8 mouse cellular contexts compared by ENCODE assay signal in the genomic region with DNA sequence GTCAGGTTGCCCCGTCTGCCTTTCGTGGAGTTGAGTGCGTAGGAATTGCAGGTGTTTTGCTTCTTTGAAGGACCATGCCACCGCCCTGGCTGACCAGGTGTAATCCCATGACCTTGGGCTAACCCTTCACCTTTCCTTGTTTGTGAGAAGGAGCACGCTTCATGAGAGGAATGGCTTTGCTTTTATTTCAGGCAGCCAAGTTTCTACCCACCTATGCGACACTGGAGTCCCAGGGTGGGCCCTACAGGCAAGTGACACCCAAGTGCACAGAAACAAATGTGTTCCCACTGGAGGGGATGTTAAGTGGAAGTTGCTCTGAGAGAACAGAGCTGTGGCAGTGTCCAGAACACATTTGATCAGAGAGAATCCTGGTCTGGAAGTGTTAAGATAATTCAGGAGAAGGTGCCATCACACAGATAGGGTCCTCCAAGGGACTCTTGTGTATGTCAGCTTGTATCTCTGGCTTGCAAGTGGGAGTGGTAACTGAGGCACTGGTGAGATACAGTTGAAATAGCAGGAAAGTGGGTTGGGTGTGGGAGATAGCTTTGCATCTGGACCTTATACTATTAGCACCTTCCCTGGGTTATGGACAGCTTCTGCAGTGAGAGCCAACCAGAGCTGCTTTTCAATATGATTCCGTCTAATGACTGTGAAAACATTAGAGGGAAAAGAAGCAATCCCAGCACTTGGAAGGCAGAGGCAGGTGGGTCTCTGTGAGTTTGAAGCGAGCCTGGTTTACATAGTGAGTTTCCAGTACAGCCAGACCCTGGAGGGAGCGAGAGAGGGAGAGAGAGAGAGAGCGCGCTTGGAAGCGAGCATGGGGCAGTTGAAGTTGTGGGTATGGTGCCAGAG. TPM values are rescaled to one million over a fixed set of nuclear protein-coding genes. Genes with fewer than 3 reads are reported as not detected.
DNase-seq lines count a peak whose midpoint lies in the region; ATAC-seq and TF ChIP-seq lines count a peak whose summit lies in the region.
"Had no signal": no experiment of that assay in that cellular context is flagged by ENCODE, and none has a peak within 500 bp of the region (broad histone marks: within the 10 kb centered on the region; RNA-seq: fewer than 3 reads in every experiment).

No protein-coding gene starts in this region.

- no peak overlapping the region for H3K27ac ChIP-seq in hindbrain, embryonic 15.5 days (replicated peaks)

- peak overlapping the region; percentile 83 for H3K4me3 ChIP-seq in G1E (ENCODE audit: low read depth, low read length)
- H3K4me3 ChIP-seq in hindbrain, embryonic 15.5 days: peak overlapping the region; percentile 97
- peak overlapping the region; percentile 96 for H3K4me3 ChIP-seq in megakaryocyte, embryonic 14.5 days (replicated peaks)

- H3K27me3 ChIP-seq in G1E (ENCODE audit: insufficient read depth, low read length): no peaks in the 10 kb centered on the region
- H3K27me3 ChIP-seq in hindbrain, embryonic 15.5 days: no peaks in the 10 kb centered on the region
- H3K27me3 ChIP-seq in megakaryocyte, embryonic 14.5 days (replicated peaks): no peaks in the 10 kb centered on the region

- H3K9me3 ChIP-seq in G1E (replicated peaks): no peaks in the 10 kb centered on the region
- H3K9me3 ChIP-seq in hindbrain, embryonic 15.5 days: no peaks in the 10 kb centered on the region
- H3K9me3 ChIP-seq in megakaryocyte, embryonic 14.5 days: no peaks in the 10 kb centered on the region

- peak overlapping the region; percentile 90 for H3K4me2 ChIP-seq in hindbrain, embryonic 15.5 days

- peaks cover 42% of the 10 kb centered on the region for H3K36me3 ChIP-seq in G1E (replicated peaks)
- H3K36me3 ChIP-seq in hindbrain, embryonic 15.5 days: peaks cover 19% of the 10 kb centered on the region
- H3K36me3 ChIP-seq in megakaryocyte, embryonic 14.5 days (replicated peaks; ENCODE audit: low read length): peaks cover 32% of the 10 kb centered on the region

- peaks cover 34% of the 10 kb centered on the region for H3K4me1 ChIP-seq in G1E (ENCODE audit: insufficient read depth, low read depth, low read length)
- peaks cover 23% of the 10 kb centered on the region for H3K4me1 ChIP-seq in hindbrain, embryonic 15.5 days (replicated peaks)
- H3K4me1 ChIP-seq in megakaryocyte, embryonic 14.5 days: peaks cover 46% of the 10 kb centered on the region

- ATAC-seq in G1E (ENCODE audit: extremely low read depth, insufficient number of reproducible peaks, low FRiP score, poor library complexity, severe bottlenecking): no peak
- no peak for ATAC-seq in hindbrain, embryonic 15.5 days (ENCODE audit: low FRiP score, low read depth)

- no peak for TF ChIP-seq CTCF in G1E (IDR thresholded peaks at IDR 0.05; ENCODE audit: low read depth, low read length)

- DNase-seq in G1E (ENCODE audit: low spot score): no peak
- peak; percentile 75 for DNase-seq in c-Kit-negative CD71-positive TER-119-positive erythroid progenitor cells, embryonic 14.5 days (ENCODE audit: low read depth, low spot score)
- no peak for DNase-seq in right cerebral cortex, adult 2 months (ENCODE audit: low spot score in 2 of 2)
- DNase-seq in B cell, adult 2 months: no peak
- no peak for DNase-seq in left cerebral cortex, postnatal 36 days (ENCODE audit: low spot score in 2 of 2)

- peak overlapping the region; percentile 90 for H3K9ac ChIP-seq in hindbrain, embryonic 15.5 days

- 60% methylated on average over 12 of the region's 12 CpGs for WGBS in hindbrain, embryonic 15.5 days

- intact Hi-C loops in left cerebral cortex, postnatal 36 days (cut with DNase I): loop anchor here (5.0 kb wide), 1 partner anchor 40 kb away; a partner anchor contains a TSS

RNA-seq across cellular contexts. Expression of a gene that starts 9.9 kb away (rescaled TPM):
- total RNA-seq in G1E (2014; fragmentation: Nextera tagmentation) (10.2 and 43.3 TPM in 2 replicates), G1E (2017) (3.9 and 4.5 TPM in 2 replicates)
- polyA plus RNA-seq in G1E (2012): 29.4 and 45.3 TPM in 2 replicates
- polyA plus RNA-seq in hindbrain, embryonic 15.5 days (2015; fragmentation: Nextera tagmentation; extraction: Ambion mirVana): 80.2 and 97.6 TPM in 2 replicates
- polyA plus RNA-seq in megakaryocyte, embryonic 14.5 days (2012; ENCODE audit: insufficient read depth, low replicate concordance): 32.9 and 81.5 TPM in 2 replicates
- total RNA-seq in left cerebral cortex, postnatal 36 days (2021): 10 to 100 TPM; 45.1 to 52.1 TPM

RNA-seq across cellular contexts. Expression of a gene that starts 14.5 kb away (rescaled TPM):
- total RNA-seq in G1E (2014; fragmentation: Nextera tagmentation) (0.23 TPM in 1 of 2 replicates, not detected in the other), G1E (2017) (0.06 and 1.7 TPM in 2 replicates)
- polyA plus RNA-seq in G1E (2012): not detected in 2 replicates
- 0.41 and 0.47 TPM in 2 replicates for polyA plus RNA-seq in hindbrain, embryonic 15.5 days (2015; fragmentation: Nextera tagmentation; extraction: Ambion mirVana)
- not detected in 2 replicates for polyA plus RNA-seq in megakaryocyte, embryonic 14.5 days (2012; ENCODE audit: insufficient read depth, low replicate concordance)
- total RNA-seq in left cerebral cortex, postnatal 36 days (2021): not detected
- total RNA-seq: hematopoietic stem cell, adult 5-6 weeks had no signal

RNA-seq across cellular contexts. Expression of a gene that starts 31.8 kb away (rescaled TPM):
- total RNA-seq in G1E (2014; fragmentation: Nextera tagmentation) (2.9 and 6.7 TPM in 2 replicates), G1E (2017) (6.1 and 8.6 TPM in 2 replicates)
- 6.2 and 6.9 TPM in 2 replicates for polyA plus RNA-seq in G1E (2012)
- 3.2 and 3.3 TPM in 2 replicates for polyA plus RNA-seq in hindbrain, embryonic 15.5 days (2015; fragmentation: Nextera tagmentation; extraction: Ambion mirVana)
- polyA plus RNA-seq in megakaryocyte, embryonic 14.5 days (2012; ENCODE audit: insufficient read depth, low replicate concordance): 41.8 and 92.9 TPM in 2 replicates
- 1 to 10 TPM; 1.7 to 2.8 TPM for total RNA-seq in left cerebral cortex, postnatal 36 days (2021)

RNA-seq across cellular contexts. Expression of a gene that starts 40.5 kb away (rescaled TPM):
- 14.7 and 16.3 TPM in 2 replicates for total RNA-seq in G1E (2014; fragmentation: Nextera tagmentation)
- 40.6 and 51.8 TPM in 2 replicates for total RNA-seq in G1E (2017)
- polyA plus RNA-seq in G1E (2012): 3.0 and 12.6 TPM in 2 replicates
- 49.5 and 53.2 TPM in 2 replicates for polyA plus RNA-seq in hindbrain, embryonic 15.5 days (2015; fragmentation: Nextera tagmentation; extraction: Ambion mirVana)
- 26.5 and 43.0 TPM in 2 replicates for polyA plus RNA-seq in megakaryocyte, embryonic 14.5 days (2012; ENCODE audit: insufficient read depth, low replicate concordance)
- 10 to 100 TPM; 33.6 to 36.2 TPM for total RNA-seq in left cerebral cortex, postnatal 36 days (2021)

RNA-seq across cellular contexts. Expression of a gene that starts 54.1 kb away (rescaled TPM):
- total RNA-seq in G1E (2014; fragmentation: Nextera tagmentation) (not detected in 2 replicates), G1E (2017) (not detected in 2 replicates)
- not detected in 2 replicates for polyA plus RNA-seq in G1E (2012)
- polyA plus RNA-seq in hindbrain, embryonic 15.5 days (2015; fragmentation: Nextera tagmentation; extraction: Ambion mirVana): 0.25 and 0.29 TPM in 2 replicates
- polyA plus RNA-seq in megakaryocyte, embryonic 14.5 days (2012; ENCODE audit: insufficient read depth, low replicate concordance): 2.5 and 3.0 TPM in 2 replicates
- not detected for total RNA-seq in left cerebral cortex, postnatal 36 days (2021)
